Mouse (Mus musculus) kidney, postnatal 0 days (tissue): ENCODE results near the gene Prep. TPM values are rescaled to one million over a fixed set of nuclear protein-coding genes. Genes with fewer than 3 reads are reported as not detected.

ENCODE experiments used
- ATAC-seq: fragments of 200-750 bp; cut with Nextera tagmentation; replicated peaks from 2 replicates; pipeline ENCODE4 v1.8.0; 2017; ENCODE audit warnings: low read depth, moderate number of reproducible peaks, moderate TSS enrichment, moderate library complexity; ENCODE audit not compliant: low FRiP score
- DNase-seq: peaks from one replicate; pipeline ENCODE4 v3.0.0-alpha.2; 2016; ENCODE audit warnings: low spot score
- H3K27ac ChIP-seq: fragments of 300-500 bp; sonication (generic); 2 replicates; pipeline ENCODE4 v1.5.1; 2014; ENCODE audit warnings: mild to moderate bottlenecking
- H3K27me3 ChIP-seq: fragments of 300-500 bp; sonication (generic); 2 replicates; pipeline ENCODE4 v1.6.1; 2014; ENCODE audit warnings: low read length, mixed read lengths; ENCODE audit not compliant: insufficient read depth
- H3K36me3 ChIP-seq: fragments of 300-500 bp; sonication (generic); 2 replicates; pipeline ENCODE4 v1.6.1; 2014; ENCODE audit warnings: low read length, mixed read lengths; ENCODE audit not compliant: insufficient read depth
- H3K4me1 ChIP-seq: fragments of 300-500 bp; sonication (generic); replicated peaks from 2 replicates; pipeline ENCODE4 v1.6.1; 2014; ENCODE audit warnings: antibody characterized with exemption, low read length, mixed read lengths; ENCODE audit not compliant: insufficient read depth
- H3K4me2 ChIP-seq: fragments of 300-500 bp; sonication (generic); 2 replicates; pipeline ENCODE4 v1.6.1; 2014; ENCODE audit warnings: mild to moderate bottlenecking, low read length, moderate library complexity, mixed read lengths
- H3K4me3 ChIP-seq: fragments of 300-500 bp; sonication (generic); replicated peaks from 2 replicates; pipeline ENCODE4 v1.5.1; 2014; ENCODE audit warnings: low read depth, low read length
- H3K9ac ChIP-seq: fragments of 300-500 bp; sonication (generic); 2 replicates; pipeline ENCODE4 v1.6.1; 2014; ENCODE audit warnings: low read depth, low read length
- H3K9me3 ChIP-seq: fragments of 300-500 bp; sonication (generic); replicated peaks from 2 replicates; pipeline ENCODE4 v1.6.1; 2016; ENCODE audit warnings: low read length, inconsistent platforms, mixed read lengths
- CTCF ChIP-seq: IDR thresholded peaks from 2 replicates; pipeline ENCODE4 v1.5.1; 2016; ENCODE audit warnings: antibody characterized with exemption, low read depth, mild to moderate bottlenecking, moderate library complexity
- WGBS: fragments of 180-500 bp; shearing (Covaris S2); extraction: QIAGEN DNeasy Blood & Tissue Kit; methylation state at CpG from one replicate; pipeline ENCODE4 v1.1.7; 2014; 5-methylcytosine and 5-hydroxymethylcytosine counted together
- microRNA-seq: library from miRNA; unstranded; fragments of <30 nt; microRNA quantifications from one replicate; pipeline ENCODE4, GENCODE M21; 2016
- polyA plus RNA-seq: library from polyadenylated mRNA; unstranded; fragments of >200 nt; fragmentation: Nextera tagmentation; extraction: Ambion mirVana; gene quantifications from 2 replicates; pipeline ENCODE4 v1.2.1, GENCODE M21; 2015

Prep gene
- polyA plus RNA-seq, 1 experiment from 2014 or later = 12.8 TPM

- no peak for ATAC-seq
- DNase-seq = no peak
- no peak overlapping the region for H3K27ac ChIP-seq
- H3K9ac ChIP-seq = no peak overlapping the region
- H3K4me1 ChIP-seq = no peaks in the 10 kb centered on the region
- H3K9me3 ChIP-seq = no peaks in the 10 kb centered on the region
- no peaks in the 10 kb centered on the region for H3K27me3 ChIP-seq
- H3K36me3 ChIP-seq = no peaks in the 10 kb centered on the region
- H3K4me3 ChIP-seq = no peak overlapping the region
- TF ChIP-seq CTCF = no peak
- H3K4me2 ChIP-seq = no peak overlapping the region
These were observed 143.2 kb downstream of the Prep start for GRCm38 (mm10) chr10:45210201-45210600.

GRCm38 (mm10) chr10:45216676-45217075 is 149.7 kb downstream of the Prep start:
- Histone ChIP-seq H3K4me3 (no peak overlapping the region), H3K4me2 (no peak overlapping the region), H3K4me1 (no peaks in the 10 kb centered on the region), H3K36me3 (no peaks in the 10 kb centered on the region), H3K9me3 (no peaks in the 10 kb centered on the region), H3K27ac (no peak overlapping the region), H3K27me3 (no peaks in the 10 kb centered on the region), H3K9ac (no peak overlapping the region)
- 66% methylated on average over 7 of the region's 7 CpGs for WGBS
- no peak for TF ChIP-seq CTCF
- ATAC-seq = no peak
- DNase-seq = no peak

Small RNAs within 50 kb of the gene (microRNA-seq; reads per million reads assigned to microRNA genes)
- not detected for gene Gm23766

Other genes with a start within 250 kb of the Prep start
- gene Popdc3, start 110.9 kb downstream of the Prep start, polyA plus RNA-seq = 0.32 and 0.50 TPM in 2 replicates